Mouse (Mus musculus): Measurements from ENCODE around the gene Snx8. TPM values are rescaled to one million over a fixed set of nuclear protein-coding genes. Genes with fewer than 3 reads are reported as not detected.

The Snx8 gene
- polyA plus RNA-seq, 1 experiment from 2014 or later: 9.9 TPM

- H3K9me3 ChIP-seq (ENCODE audit: control insufficient read depth, low read length): no peaks in the 10 kb centered on the region
- H3K27me3 ChIP-seq (ENCODE audit: control insufficient read depth, insufficient read depth, low read length): no peaks in the 10 kb centered on the region
- H3K4me2 ChIP-seq (ENCODE audit: low read length): no peak overlapping the region
- 95% methylated on average over 4 of the region's 4 CpGs for WGBS
- peaks cover 53% of the 10 kb centered on the region for H3K36me3 ChIP-seq (ENCODE audit: control insufficient read depth, insufficient read depth, low read length)
- H3K9ac ChIP-seq (ENCODE audit: low read length): no peak overlapping the region
- H3K4me3 ChIP-seq (ENCODE audit: control insufficient read depth in 1 of 2, insufficient read depth in 1 of 2, low read depth in 1 of 2, low read length in 2 of 2): no peak overlapping the region
- ATAC-seq (ENCODE audit: insufficient number of reproducible peaks, insufficient read depth, low FRiP score, low read depth): no peak
- H3K4me1 ChIP-seq (ENCODE audit: control insufficient read depth in 2 of 2, insufficient read depth in 2 of 2, low read length in 2 of 2): peaks cover 0 to 2% of the 10 kb centered on the region in 2 experiments; a peak in 1 of 4 replicates
- no peak overlapping the region for H3K27ac ChIP-seq (replicated peaks in 1 of 2; ENCODE audit: control insufficient read depth in 1 of 2, insufficient read depth in 1 of 2, low read depth in 2 of 2, low read length in 2 of 2)
Measured at GRCm38 (mm10) chr5:140345244-140345643, 43.8 kb downstream of the Snx8 start.

- Histone ChIP-seq H3K9me3 (ENCODE audit: control insufficient read depth, low read length) (peaks cover 3% of the 10 kb centered on the region; the same call in 1 of the 2 replicates), H3K36me3 (ENCODE audit: control insufficient read depth, insufficient read depth, low read length) (peaks cover 62% of the 10 kb centered on the region)
- 78% methylated on average over 4 of the region's 4 CpGs for WGBS
Measured at GRCm38 (mm10) chr5:140342880-140343279, 46.2 kb downstream of the Snx8 start.

GRCm38 (mm10) chr5:140339836-140340235, 49.2 kb downstream of the Snx8 start:
- Histone ChIP-seq H3K9ac (ENCODE audit: low read length) (no peak overlapping the region), H3K9me3 (ENCODE audit: control insufficient read depth, low read length) (peaks cover 3% of the 10 kb centered on the region; the same call in 1 of the 2 replicates), H3K4me2 (ENCODE audit: low read length) (no peak overlapping the region), H3K36me3 (ENCODE audit: control insufficient read depth, insufficient read depth, low read length) (peaks cover 48% of the 10 kb centered on the region), H3K4me1 (ENCODE audit: control insufficient read depth in 2 of 2, insufficient read depth in 2 of 2, low read length in 2 of 2) (no peaks in the 10 kb centered on the region), H3K27me3 (ENCODE audit: control insufficient read depth, insufficient read depth, low read length) (no peaks in the 10 kb centered on the region), H3K4me3 (ENCODE audit: control insufficient read depth in 1 of 2, insufficient read depth in 1 of 2, low read depth in 1 of 2, low read length in 2 of 2) (no peak overlapping the region), H3K27ac (replicated peaks in 1 of 2; ENCODE audit: control insufficient read depth in 1 of 2, insufficient read depth in 1 of 2, low read depth in 2 of 2, low read length in 2 of 2) (no peak overlapping the region)
- no peak for ATAC-seq (ENCODE audit: insufficient number of reproducible peaks, insufficient read depth, low FRiP score, low read depth)
- 78% methylated on average over 3 of the region's 3 CpGs for WGBS

More at GRCm38 (mm10) chr5:140342880-140343279, 46.2 kb downstream of the Snx8 start:
- Histone ChIP-seq H3K4me3 (ENCODE audit: control insufficient read depth in 1 of 2, insufficient read depth in 1 of 2, low read depth in 1 of 2, low read length in 2 of 2) (no peak overlapping the region), H3K4me1 (ENCODE audit: control insufficient read depth in 2 of 2, insufficient read depth in 2 of 2, low read length in 2 of 2) (peaks cover 0 to 2% of the 10 kb centered on the region in 2 experiments; a peak in 1 of 4 replicates), H3K27me3 (ENCODE audit: control insufficient read depth, insufficient read depth, low read length) (no peaks in the 10 kb centered on the region), H3K4me2 (ENCODE audit: low read length) (no peak overlapping the region), H3K27ac (replicated peaks in 1 of 2; ENCODE audit: control insufficient read depth in 1 of 2, insufficient read depth in 1 of 2, low read depth in 2 of 2, low read length in 2 of 2) (no peak overlapping the region), H3K9ac (ENCODE audit: low read length) (no peak overlapping the region)
- no peak for ATAC-seq (ENCODE audit: insufficient number of reproducible peaks, insufficient read depth, low FRiP score, low read depth)

GRCm38 (mm10) chr5:140338779-140339178, 50.3 kb downstream of the Snx8 start:
- peaks cover 3% of the 10 kb centered on the region; the same call in 1 of the 2 replicates for H3K9me3 ChIP-seq (ENCODE audit: control insufficient read depth, low read length)
- 96% methylated on average over 4 of the region's 4 CpGs for WGBS
- peaks cover 37% of the 10 kb centered on the region for H3K36me3 ChIP-seq (ENCODE audit: control insufficient read depth, insufficient read depth, low read length)
- H3K27me3 ChIP-seq (ENCODE audit: control insufficient read depth, insufficient read depth, low read length): no peaks in the 10 kb centered on the region
- H3K4me1 ChIP-seq (ENCODE audit: control insufficient read depth in 2 of 2, insufficient read depth in 2 of 2, low read length in 2 of 2): no peaks in the 10 kb centered on the region
- no peak overlapping the region for H3K9ac ChIP-seq (ENCODE audit: low read length)
- H3K4me2 ChIP-seq (ENCODE audit: low read length): no peak overlapping the region
- H3K4me3 ChIP-seq (ENCODE audit: control insufficient read depth in 1 of 2, insufficient read depth in 1 of 2, low read depth in 1 of 2, low read length in 2 of 2): no peak overlapping the region
- no peak for ATAC-seq (ENCODE audit: insufficient number of reproducible peaks, insufficient read depth, low FRiP score, low read depth)
- H3K27ac ChIP-seq (replicated peaks in 1 of 2; ENCODE audit: control insufficient read depth in 1 of 2, insufficient read depth in 1 of 2, low read depth in 2 of 2, low read length in 2 of 2): no peak overlapping the region

GRCm38 (mm10) chr5:140336680-140337079, 52.4 kb downstream of the Snx8 start:
- Histone ChIP-seq H3K9me3 (ENCODE audit: control insufficient read depth, low read length) (peaks cover 3% of the 10 kb centered on the region; the same call in 1 of the 2 replicates), H3K27ac (replicated peaks in 1 of 2; ENCODE audit: control insufficient read depth in 1 of 2, insufficient read depth in 1 of 2, low read depth in 2 of 2, low read length in 2 of 2) (no peak overlapping the region), H3K9ac (ENCODE audit: low read length) (no peak overlapping the region), H3K27me3 (ENCODE audit: control insufficient read depth, insufficient read depth, low read length) (no peaks in the 10 kb centered on the region), H3K4me3 (ENCODE audit: control insufficient read depth in 1 of 2, insufficient read depth in 1 of 2, low read depth in 1 of 2, low read length in 2 of 2) (no peak overlapping the region), H3K4me1 (ENCODE audit: control insufficient read depth in 2 of 2, insufficient read depth in 2 of 2, low read length in 2 of 2) (peaks cover 0 to 3% of the 10 kb centered on the region in 2 experiments; a peak in 1 of 4 replicates), H3K4me2 (ENCODE audit: low read length) (no peak overlapping the region), H3K36me3 (ENCODE audit: control insufficient read depth, insufficient read depth, low read length) (peaks cover 34% of the 10 kb centered on the region)
- WGBS: 90% methylated on average over 1 of the region's 1 CpGs
- no peak for ATAC-seq (ENCODE audit: insufficient number of reproducible peaks, insufficient read depth, low FRiP score, low read depth)

- peaks cover 27% of the 10 kb centered on the region for H3K36me3 ChIP-seq (ENCODE audit: control insufficient read depth, insufficient read depth, low read length)
- H3K4me2 ChIP-seq (ENCODE audit: low read length): no peak overlapping the region
- H3K4me3 ChIP-seq (ENCODE audit: control insufficient read depth in 1 of 2, insufficient read depth in 1 of 2, low read depth in 1 of 2, low read length in 2 of 2): no peak overlapping the region
- H3K9me3 ChIP-seq (ENCODE audit: control insufficient read depth, low read length): peaks cover under 1% of the 10 kb centered on the region; the same call in 1 of the 2 replicates
- ATAC-seq (ENCODE audit: insufficient number of reproducible peaks, insufficient read depth, low FRiP score, low read depth): no peak
- peaks cover 8 to 10% of the 10 kb centered on the region in 2 experiments for H3K4me1 ChIP-seq (ENCODE audit: control insufficient read depth in 2 of 2, insufficient read depth in 2 of 2, low read length in 2 of 2)
- H3K9ac ChIP-seq (ENCODE audit: low read length): no peak overlapping the region
- H3K27ac ChIP-seq (replicated peaks in 1 of 2; ENCODE audit: control insufficient read depth in 1 of 2, insufficient read depth in 1 of 2, low read depth in 2 of 2, low read length in 2 of 2): no peak overlapping the region
- WGBS: 40% methylated on average over 2 of the region's 2 CpGs
- H3K27me3 ChIP-seq (ENCODE audit: control insufficient read depth, insufficient read depth, low read length): no peaks in the 10 kb centered on the region
Measured at GRCm38 (mm10) chr5:140333631-140334030, 55.4 kb downstream of the Snx8 start.

- ATAC-seq (ENCODE audit: insufficient number of reproducible peaks, insufficient read depth, low FRiP score, low read depth): no peak
- 58% methylated on average over 4 of the region's 4 CpGs for WGBS
- H3K9ac ChIP-seq (ENCODE audit: low read length): no peak overlapping the region
- H3K4me1 ChIP-seq (ENCODE audit: control insufficient read depth in 2 of 2, insufficient read depth in 2 of 2, low read length in 2 of 2): peaks cover 8 to 10% of the 10 kb centered on the region in 2 experiments
- peak overlapping the region in 1 of 2 experiments; percentile 80; a peak in 2 of 4 replicates for H3K4me3 ChIP-seq (ENCODE audit: control insufficient read depth in 1 of 2, insufficient read depth in 1 of 2, low read depth in 1 of 2, low read length in 2 of 2)
- H3K27me3 ChIP-seq (ENCODE audit: control insufficient read depth, insufficient read depth, low read length): no peaks in the 10 kb centered on the region
- peaks cover 27% of the 10 kb centered on the region for H3K36me3 ChIP-seq (ENCODE audit: control insufficient read depth, insufficient read depth, low read length)
- no peaks in the 10 kb centered on the region for H3K9me3 ChIP-seq (ENCODE audit: control insufficient read depth, low read length)
- no peak overlapping the region for H3K27ac ChIP-seq (replicated peaks in 1 of 2; ENCODE audit: control insufficient read depth in 1 of 2, insufficient read depth in 1 of 2, low read depth in 2 of 2, low read length in 2 of 2)
- peak overlapping the region; percentile 97 for H3K4me2 ChIP-seq (ENCODE audit: low read length)
Measured at GRCm38 (mm10) chr5:140332519-140332918, 56.5 kb downstream of the Snx8 start.
